Mouse (Mus musculus): ENCODE measurements around the gene Pkn1.

Gene Pkn1

DNA sequence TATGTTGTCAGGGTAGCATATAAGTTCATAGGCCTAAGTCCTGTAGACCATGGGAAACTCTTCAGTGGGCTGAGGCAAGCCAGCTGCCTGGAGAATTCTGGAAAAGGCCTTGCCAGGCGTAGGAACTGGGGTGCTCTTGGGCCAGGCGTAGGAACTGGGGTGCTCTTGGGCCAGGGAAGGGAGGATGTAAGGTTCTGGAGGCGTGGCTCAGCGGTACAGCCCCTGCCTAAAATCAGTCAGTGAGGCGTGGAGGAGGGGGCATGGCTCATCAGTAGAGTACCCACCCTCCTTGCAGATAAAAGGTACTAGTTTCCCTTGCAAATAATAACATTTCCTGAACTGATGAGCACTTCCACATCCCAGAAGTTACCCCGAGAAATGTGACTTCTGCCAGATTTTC, 44.3 kb downstream of the Pkn1 start:
- DNase-seq (ENCODE audit: low read depth, low spot score) = no peak

DNA sequence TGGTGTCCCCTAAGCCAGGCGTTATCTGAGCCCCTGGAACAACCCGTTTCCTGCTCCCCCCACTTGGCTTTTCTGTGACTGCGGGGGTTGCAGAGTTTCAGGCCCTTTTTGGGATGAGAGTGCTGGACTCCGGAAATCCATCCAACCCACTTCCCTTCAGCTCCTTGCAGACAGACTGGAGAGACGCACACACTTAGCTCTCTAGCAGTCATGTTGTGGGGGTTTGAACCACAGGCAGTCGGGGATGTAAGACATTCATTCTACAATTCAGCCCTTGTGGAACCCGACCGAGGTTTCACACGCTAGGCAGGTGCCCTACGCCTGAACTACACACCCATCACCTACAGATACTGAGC, 45.3 kb downstream of the Pkn1 start:
- DNase-seq (ENCODE audit: low read depth, low spot score) = no peak

GRCm38 (mm10) chr8:83652744-83653661, 46.0 kb downstream of the Pkn1 start:
- no peak for DNase-seq (ENCODE audit: low read depth, low spot score)

DNA sequence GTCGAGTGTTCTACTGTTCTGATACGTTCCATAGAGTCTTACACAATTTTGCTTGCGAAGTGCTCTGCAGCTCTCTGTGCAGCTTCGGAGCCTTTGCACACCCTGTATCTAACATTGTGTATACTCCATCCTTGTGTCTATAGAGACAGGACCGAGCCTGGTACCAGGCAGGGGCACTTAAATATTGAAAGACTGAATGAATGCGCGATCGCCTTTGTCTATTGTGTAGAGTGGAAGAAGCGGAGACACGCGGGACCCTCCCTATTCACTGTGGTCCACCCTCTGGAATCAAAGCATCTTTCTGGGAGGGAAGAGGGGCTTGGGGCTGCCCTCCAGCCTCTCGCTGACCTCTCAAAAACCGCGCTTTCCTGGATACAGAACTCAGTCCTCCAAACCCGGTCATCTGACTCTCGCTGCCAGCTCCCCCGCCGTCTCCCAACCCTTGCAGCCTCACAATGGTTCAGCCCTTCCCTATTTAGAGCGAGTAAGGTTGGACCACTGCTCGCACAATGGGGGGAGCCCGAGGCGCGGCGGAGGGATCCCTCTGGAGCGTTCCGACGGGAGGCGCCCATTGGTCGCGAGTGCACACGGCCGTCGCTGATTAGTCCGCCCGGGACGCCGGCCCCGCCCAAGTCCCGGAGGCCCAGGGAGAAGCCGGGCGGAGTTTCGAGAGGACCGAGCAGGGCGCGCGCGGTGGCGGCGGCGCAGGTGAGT, 46.8 kb downstream of the Pkn1 start, which contains the start of gene Gipc1:
Gipc1 (plus strand) TSS at position 648 of the 714 bp plus-strand sequence.
- peak; percentile 97 for DNase-seq (ENCODE audit: low read depth, low spot score)

- DNase-seq (ENCODE audit: low read depth, low spot score) = no peak
Measured at GRCm38 (mm10) chr8:83649699-83650098, 49.3 kb downstream of the Pkn1 start.

GRCm38 (mm10) chr8:83648031-83648430, 50.9 kb downstream of the Pkn1 start:
- DNase-seq (ENCODE audit: low read depth, low spot score) = no peak

- DNase-seq (ENCODE audit: low read depth, low spot score) = no peak
Measured at GRCm38 (mm10) chr8:83647511-83647910, 51.5 kb downstream of the Pkn1 start.

DNA sequence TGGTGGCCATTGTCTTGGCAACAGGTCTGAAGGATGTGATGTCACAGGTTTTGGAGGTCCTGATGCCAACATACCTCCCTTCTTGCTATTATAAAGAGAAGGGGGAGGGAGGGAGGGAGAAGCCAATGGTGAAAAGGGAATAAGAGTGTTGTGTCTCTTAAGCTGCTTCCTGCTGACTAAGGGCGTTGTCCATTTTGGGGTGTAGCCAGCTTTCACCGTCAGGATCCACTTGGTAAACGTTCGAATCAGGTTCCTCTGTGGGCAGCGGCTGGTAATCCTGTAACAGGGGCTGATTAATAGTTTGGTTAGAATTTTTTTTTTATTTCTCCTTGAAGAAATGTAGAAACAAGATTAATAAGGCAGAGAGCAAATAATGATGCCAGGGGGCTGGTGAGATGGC, 59.3 kb downstream of the Pkn1 start:
- DNase-seq (ENCODE audit: low read depth, low spot score) = no peak

- no peak for DNase-seq (ENCODE audit: low read depth, low spot score)
Measured at GRCm38 (mm10) chr8:83638856-83639255, 60.1 kb downstream of the Pkn1 start.

GRCm38 (mm10) chr8:83632083-83632707, 66.8 kb downstream of the Pkn1 start:
- no peak for DNase-seq (ENCODE audit: low read depth, low spot score)

- no peak for DNase-seq (ENCODE audit: low read depth, low spot score)
Measured at GRCm38 (mm10) chr8:83625676-83626299, 73.2 kb downstream of the Pkn1 start.

DNA sequence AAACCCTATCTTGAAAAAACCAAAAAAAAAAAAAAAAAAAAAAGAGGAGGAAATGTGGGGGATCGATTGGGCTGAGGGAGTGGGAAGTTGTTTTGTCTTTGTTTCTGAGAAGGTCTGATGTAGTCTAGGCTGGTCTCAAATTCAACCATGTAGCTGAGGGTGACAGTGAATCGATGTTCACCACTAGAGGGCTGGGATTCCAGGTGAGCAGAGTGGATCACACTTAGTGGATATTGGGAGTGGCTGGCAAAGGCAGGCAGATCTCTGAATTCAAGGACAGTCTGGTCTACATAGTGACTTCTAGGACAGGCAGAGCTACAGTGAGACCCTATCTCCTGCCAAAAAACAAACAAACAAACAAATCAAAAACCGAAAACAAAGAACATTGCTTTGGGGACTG, 74.2 kb downstream of the Pkn1 start:
- no peak for DNase-seq (ENCODE audit: low read depth, low spot score)

DNA sequence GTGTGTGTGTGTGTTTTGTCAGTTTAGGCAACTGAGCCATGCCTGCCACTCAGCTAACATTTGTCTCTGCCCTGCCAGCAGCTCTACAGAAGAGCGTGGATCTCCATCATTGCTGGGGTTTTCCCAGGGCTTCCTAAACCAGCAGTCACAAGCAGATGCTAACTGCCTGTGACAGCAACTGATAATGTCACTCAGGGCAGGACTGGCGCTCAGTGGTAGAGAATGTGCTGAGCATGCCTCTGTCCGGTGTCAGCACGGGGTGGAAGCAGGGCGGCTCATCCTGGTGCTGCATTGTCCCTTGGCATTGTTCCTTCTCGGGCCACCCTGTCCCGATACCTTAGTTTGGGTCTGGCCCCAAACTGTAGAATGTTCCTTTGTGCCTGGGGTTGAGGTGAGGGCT, 75.4 kb downstream of the Pkn1 start:
- DNase-seq (ENCODE audit: low read depth, low spot score) = no peak

DNA sequence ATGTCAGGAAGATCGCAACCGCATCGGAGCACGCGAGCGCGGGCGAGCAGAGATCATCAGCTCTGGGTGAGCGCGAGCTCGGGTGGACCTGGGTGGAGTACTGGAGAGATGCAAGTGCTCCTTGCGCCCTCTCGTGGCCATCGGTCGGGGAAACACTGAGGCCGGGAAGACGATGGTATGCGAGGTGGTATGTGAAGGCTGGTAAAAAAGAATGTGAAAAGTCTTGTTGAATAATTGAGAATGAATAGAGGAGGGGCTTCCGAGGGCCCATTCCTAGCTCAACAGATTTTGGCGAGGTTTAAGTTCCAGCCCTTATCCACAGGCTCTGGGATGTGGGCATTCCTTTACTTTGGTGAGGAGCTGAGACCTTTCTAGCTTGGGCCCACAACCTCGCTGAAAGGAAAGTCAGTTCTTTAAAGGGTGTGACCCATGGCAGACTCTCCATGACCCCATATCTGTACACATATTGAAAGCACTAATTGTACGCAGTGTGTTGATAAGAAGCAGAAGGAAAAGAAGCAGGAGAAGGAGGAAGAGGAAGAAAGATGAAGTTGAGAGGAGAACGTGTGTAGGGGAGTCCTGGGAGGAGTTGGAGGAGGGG, 76.5 kb downstream of the Pkn1 start:
- DNase-seq (ENCODE audit: low read depth, low spot score) = peak; percentile 75

DNA sequence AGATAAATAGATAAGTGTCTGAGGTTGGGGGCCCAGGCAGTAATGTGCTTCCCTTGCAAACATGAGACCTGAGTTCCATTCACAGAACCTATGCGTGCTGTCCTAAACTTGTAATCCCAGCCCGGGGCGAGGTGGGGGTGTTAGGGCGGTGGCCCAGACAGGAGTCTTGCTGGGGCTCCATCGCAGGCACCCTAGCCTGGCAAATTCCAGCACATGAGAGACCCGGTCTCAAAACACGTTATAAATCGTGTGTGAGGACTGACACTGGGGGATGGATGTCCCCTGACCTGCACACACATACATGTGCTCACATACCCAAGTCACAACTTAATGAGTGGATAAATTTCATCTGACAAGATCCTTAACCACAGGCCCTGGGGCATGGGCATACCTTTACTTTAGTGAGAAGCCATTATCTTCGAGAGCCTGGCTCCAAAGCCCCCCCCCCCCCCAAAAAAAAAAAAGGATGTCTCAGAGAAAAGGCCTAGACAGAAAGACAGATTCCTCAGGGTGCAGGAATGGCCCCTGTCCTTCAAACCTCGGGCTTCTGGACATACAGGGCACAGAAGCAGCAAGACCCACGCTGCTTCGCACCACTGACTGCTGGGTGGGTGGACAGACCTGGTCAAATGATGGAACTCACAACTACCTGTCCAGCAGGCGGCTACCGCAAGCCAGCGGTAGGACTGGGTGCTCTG, 77.1 kb downstream of the Pkn1 start:
- DNase-seq (ENCODE audit: low read depth, low spot score) = no peak

GRCm38 (mm10) chr8:83619568-83620285, 79.3 kb downstream of the Pkn1 start:
- DNase-seq (ENCODE audit: low read depth, low spot score) = no peak

DNA sequence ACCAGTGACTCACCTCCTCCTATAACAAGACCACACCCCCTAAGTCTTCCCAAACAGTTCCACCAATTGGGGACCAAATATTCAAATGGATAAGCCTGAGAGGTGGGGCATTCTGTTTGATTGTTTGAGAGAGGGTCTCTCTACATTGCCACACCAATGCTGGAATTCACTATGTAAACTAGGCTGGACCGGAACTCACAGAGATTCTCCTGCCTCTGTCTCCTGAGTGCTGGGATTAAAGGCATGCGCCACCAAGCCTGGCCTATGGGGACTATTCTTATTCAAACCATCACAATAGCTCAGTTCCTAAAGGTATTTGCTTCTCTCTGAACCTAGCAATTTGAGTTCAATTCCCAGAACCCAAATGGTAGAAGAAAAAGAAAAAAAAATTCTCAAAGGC, 80.4 kb downstream of the Pkn1 start:
- DNase-seq (ENCODE audit: low read depth, low spot score) = no peak

DNA sequence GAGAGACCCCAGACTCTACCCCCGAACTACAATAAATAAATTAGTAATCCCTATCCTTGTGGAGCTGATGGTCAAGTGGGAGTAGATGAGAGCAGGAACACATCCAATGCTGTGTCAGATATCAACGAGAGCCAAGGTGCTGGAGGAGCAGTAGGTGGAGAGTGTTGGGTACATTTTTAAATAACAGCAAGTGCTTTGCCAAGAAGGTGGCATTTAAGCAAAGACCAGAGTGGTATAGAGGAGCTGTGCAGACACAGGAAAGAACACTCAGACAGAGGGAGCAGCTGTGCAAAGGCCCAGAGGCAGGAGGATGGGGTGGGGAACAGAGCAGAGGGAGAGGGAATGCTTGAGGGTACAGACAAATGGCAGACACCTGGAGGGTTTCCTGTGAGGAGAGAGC, 81.9 kb downstream of the Pkn1 start:
- no peak for DNase-seq (ENCODE audit: low read depth, low spot score)

GRCm38 (mm10) chr8:83616625-83617024, 82.4 kb downstream of the Pkn1 start:
- DNase-seq (ENCODE audit: low read depth, low spot score) = no peak

Data from retina, postnatal 7 days (tissue).